Mouse (Mus musculus) liver, embryonic 16.5 days (tissue): ENCODE data around the gene Hypk. TPM values are rescaled to one million over a fixed set of nuclear protein-coding genes. Genes with fewer than 3 reads are reported as not detected.
"Not testable (repeated sequence)": the region's sequence is repeated elsewhere in the genome, so short reads cannot be mapped to it uniquely, and the experiment has no call there.

ENCODE experiments used
- ATAC-seq: fragments of 200-750 bp; cut with Nextera tagmentation; 2 replicates; pipeline ENCODE4 v1.8.0; 2017; ENCODE audit warnings: low read depth, mild to moderate bottlenecking, moderate number of reproducible peaks, moderate library complexity
- H3K27ac ChIP-seq: fragments of 300-500 bp; sonication (generic); 2 replicates; pipeline ENCODE4 v1.5.1; 2014; ENCODE audit warnings: mild to moderate bottlenecking, low read length
- H3K27me3 ChIP-seq: fragments of 300-500 bp; sonication (generic); 2 replicates; pipeline ENCODE4 v1.6.1; 2014; ENCODE audit warnings: low read depth, low read length, mixed read lengths; ENCODE audit not compliant: control insufficient read depth, insufficient read depth
- H3K36me3 ChIP-seq: fragments of 300-500 bp; sonication (generic); 2 replicates; pipeline ENCODE4 v1.6.1; 2014; ENCODE audit warnings: mild to moderate bottlenecking; ENCODE audit not compliant: control insufficient read depth, insufficient read depth
- H3K4me1 ChIP-seq: fragments of 300-500 bp; sonication (generic); 2 replicates; pipeline ENCODE4 v1.6.1; 2014; ENCODE audit warnings: low read depth, low read length, mixed read lengths; ENCODE audit not compliant: control insufficient read depth
- H3K4me2 ChIP-seq: fragments of 300-500 bp; sonication (generic); 2 replicates; pipeline ENCODE4 v1.6.1; 2014; ENCODE audit warnings: low read depth, low read length, mixed read lengths
- H3K4me3 ChIP-seq: fragments of 300-500 bp; sonication (generic); 2 replicates; pipeline ENCODE4 v1.5.1; 2014; ENCODE audit warnings: low read depth, mild to moderate bottlenecking, low read length
- H3K9ac ChIP-seq: fragments of 300-500 bp; sonication (generic); 2 replicates; pipeline ENCODE4 v1.6.1; 2014; ENCODE audit warnings: low read depth, low read length
- H3K9me3 ChIP-seq: fragments of 300-500 bp; sonication (generic); replicated peaks from 2 replicates; pipeline ENCODE4 v1.6.1; 2016; ENCODE audit warnings: low read length; ENCODE audit not compliant: control insufficient read depth
- WGBS: fragments of 180-500 bp; shearing (Covaris S2); extraction: QIAGEN DNeasy Blood & Tissue Kit; methylation state at CpG from one replicate; pipeline ENCODE4 v1.1.7; 2014; ENCODE audit not compliant: insufficient replicate concordance; 5-methylcytosine and 5-hydroxymethylcytosine counted together
- polyA plus RNA-seq: library from polyadenylated mRNA; unstranded; fragments of >200 nt; fragmentation: Nextera tagmentation; extraction: Ambion mirVana; gene quantifications from 2 replicates; pipeline ENCODE4 v1.2.1, GENCODE M21; 2015

Gene Hypk
- polyA plus RNA-seq, 1 experiment from 2014 or later: 64.5 TPM

GRCm38 (mm10) chr2:121475306-121475705 is 22.2 kb downstream of the Hypk start:
- not testable (repeated sequence) for H3K36me3 ChIP-seq, H3K9ac ChIP-seq, ATAC-seq, H3K4me3 ChIP-seq, H3K4me2 ChIP-seq, H3K27me3 ChIP-seq, H3K4me1 ChIP-seq, H3K9me3 ChIP-seq, H3K27ac ChIP-seq
- WGBS: 78% methylated on average over 2 of the region's 2 CpGs

GRCm38 (mm10) chr2:121477491-121478266 is 24.6 kb downstream of the Hypk start:
- no peak for ATAC-seq
- Histone ChIP-seq H3K27ac (no peak overlapping the region), H3K4me1 (peaks cover 5% of the 10 kb centered on the region), H3K9ac (no peak overlapping the region), H3K4me2 (no peak overlapping the region), H3K9me3 (no peaks in the 10 kb centered on the region), H3K4me3 (no peak overlapping the region), H3K27me3 (no peaks in the 10 kb centered on the region), H3K36me3 (no peaks in the 10 kb centered on the region)
- WGBS: 71% methylated on average over 3 of the region's 3 CpGs

- Histone ChIP-seq H3K27ac (no peak overlapping the region), H3K4me3 (no peak overlapping the region), H3K9ac (no peak overlapping the region), H3K36me3 (no peaks in the 10 kb centered on the region), H3K9me3 (no peaks in the 10 kb centered on the region), H3K4me1 (no peaks in the 10 kb centered on the region), H3K4me2 (no peak overlapping the region), H3K27me3 (no peaks in the 10 kb centered on the region)
- 35% methylated on average over 3 of the region's 3 CpGs for WGBS
- ATAC-seq: no peak
Measured at GRCm38 (mm10) chr2:121480498-121480897, 27.4 kb downstream of the Hypk start.

GRCm38 (mm10) chr2:121480916-121481315 is 27.8 kb downstream of the Hypk start:
- H3K4me1 ChIP-seq, H3K36me3 ChIP-seq, H3K27ac ChIP-seq, H3K9me3 ChIP-seq, H3K4me3 ChIP-seq, H3K9ac ChIP-seq, H3K4me2 ChIP-seq, ATAC-seq, H3K27me3 ChIP-seq: not testable (repeated sequence)
- WGBS: 74% methylated on average over 13 of the region's 13 CpGs

- no peaks in the 10 kb centered on the region for H3K36me3 ChIP-seq
- no peak overlapping the region for H3K9ac ChIP-seq
- no peak overlapping the region for H3K27ac ChIP-seq
- WGBS: 70% methylated on average over 8 of the region's 8 CpGs
- ATAC-seq: no peak
- no peaks in the 10 kb centered on the region for H3K9me3 ChIP-seq
- H3K4me1 ChIP-seq: no peaks in the 10 kb centered on the region
- H3K4me2 ChIP-seq: no peak overlapping the region
- H3K4me3 ChIP-seq: no peak overlapping the region
- no peaks in the 10 kb centered on the region for H3K27me3 ChIP-seq
Measured at GRCm38 (mm10) chr2:121483576-121483975, 30.5 kb downstream of the Hypk start.

- H3K36me3 ChIP-seq, H3K27ac ChIP-seq, H3K4me2 ChIP-seq, ATAC-seq, H3K27me3 ChIP-seq, H3K4me3 ChIP-seq, H3K9ac ChIP-seq, H3K4me1 ChIP-seq, H3K9me3 ChIP-seq: not testable (repeated sequence)
- 70% methylated on average over 1 of the region's 2 CpGs for WGBS
Measured at GRCm38 (mm10) chr2:121484403-121484802, 31.3 kb downstream of the Hypk start.

- not testable (repeated sequence) for ATAC-seq, H3K9ac ChIP-seq, H3K4me3 ChIP-seq, H3K4me1 ChIP-seq, H3K4me2 ChIP-seq, H3K36me3 ChIP-seq, H3K9me3 ChIP-seq, H3K27ac ChIP-seq, H3K27me3 ChIP-seq
- WGBS: 50% methylated on average over 2 of the region's 6 CpGs
Measured at GRCm38 (mm10) chr2:121501550-121501949, 48.5 kb downstream of the Hypk start.

GRCm38 (mm10) chr2:121505942-121506882 is 53.1 kb downstream of the Hypk start, which contains the start of the genes Mfap1a and Wdr76:
TSS of gene Mfap1a (minus strand) at chr2:121506665.
TSS of gene Wdr76 (plus strand) at chr2:121506723.
- peak; percentile 96 for ATAC-seq
- H3K9ac ChIP-seq: peak within 1 kb of the TSS; percentile 84
- 4% methylated on average over 40 of the region's 42 CpGs for WGBS
- not testable (repeated sequence) for H3K36me3 ChIP-seq, H3K9me3 ChIP-seq, H3K27me3 ChIP-seq
- H3K4me1 ChIP-seq: peaks cover 19% of the 10 kb centered on the region
- peak within 1 kb of the TSS; percentile 74 for H3K4me2 ChIP-seq
- peak within 1 kb of the TSS; percentile 78 for H3K4me3 ChIP-seq
- peak within 1 kb of the TSS; percentile 83 for H3K27ac ChIP-seq
